Mouse (Mus musculus): ENCODE measurements around the gene Arl5a. TPM values are rescaled to one million over a fixed set of nuclear protein-coding genes. Genes with fewer than 3 reads are reported as not detected.

The Arl5a gene
- polyA plus RNA-seq (2015; fragmentation: Nextera tagmentation; extraction: Ambion mirVana), result 18.7 and 20.3 TPM in 2 replicates

GRCm38 (mm10) chr2:52424747-52425522 is at the start of gene Arl5a:
Gene Arl5a, minus strand, starts transcription at chr2:52424901.

DNA sequence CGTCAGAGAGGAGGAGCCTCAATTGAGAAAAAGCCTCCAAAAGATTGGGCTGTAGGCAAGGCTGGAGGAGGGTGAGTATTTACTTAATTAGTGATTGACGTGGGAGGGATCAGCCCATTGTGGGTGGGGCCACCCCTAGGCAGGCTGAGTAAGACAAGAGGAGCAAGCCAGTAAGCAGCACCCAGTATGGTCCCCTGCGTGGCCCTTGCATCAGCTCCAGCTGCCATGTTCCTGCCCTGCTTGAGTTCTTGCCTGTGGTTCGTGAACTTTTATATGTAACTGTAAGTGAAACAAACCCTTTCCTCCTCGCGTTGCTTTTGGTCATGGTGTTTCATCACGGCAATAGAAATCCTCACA is 46.3 kb downstream of the Arl5a start, which contains the start of gene Neb:
TSS of gene Neb (minus strand) at position 27 of the 357 bp plus-strand sequence.

Other genes with a start within 250 kb of the Arl5a start
- gene Neb, start 46.4 kb downstream of the Arl5a start, polyA plus RNA-seq (2015; fragmentation: Nextera tagmentation; extraction: Ambion mirVana), result 1,924 and 2,234 TPM in 2 replicates

Measured in skeletal muscle tissue, postnatal 0 days (tissue).